Mouse (Mus musculus) ES-E14 (cell line): ENCODE results near the gene Ankrd13a. TPM values are rescaled to one million over a fixed set of nuclear protein-coding genes. Genes with fewer than 3 reads are reported as not detected.

Experiments used
- DNase-seq: peaks from one replicate; pipeline ENCODE4 v3.0.0-alpha.2; 2013; ENCODE audit warnings: low read depth, low spot score
- H3K27ac ChIP-seq: 2 replicates; pipeline ENCODE4 v1.5.1; 2012; ENCODE audit warnings: low read depth, mild to moderate bottlenecking, low read length, moderate library complexity, mixed read lengths; ENCODE audit not compliant: poor library complexity, insufficient read depth, severe bottlenecking
- H3K36me3 ChIP-seq: 2 replicates; pipeline ENCODE4 v1.6.1; 2012; ENCODE audit warnings: mild to moderate bottlenecking, low read length, moderate library complexity, mixed read lengths; ENCODE audit not compliant: control insufficient read depth, poor library complexity, insufficient read depth, severe bottlenecking
- H3K4me1 ChIP-seq, 2 experiments: fragments of 150-350 bp in 1 of 2; sonication (generic) in 1 of 2; 2 replicates each; pipeline ENCODE4 v1.6.1; 2012; ENCODE audit warnings: low read length in 2 of 2, mild to moderate bottlenecking in 1 of 2, mixed read lengths in 1 of 2; ENCODE audit not compliant: control insufficient read depth in 2 of 2, insufficient read depth in 2 of 2, poor library complexity in 1 of 2
- H3K4me3 ChIP-seq, 2 experiments: fragments of 150-350 bp in 1 of 2; sonication (generic) in 1 of 2; 2 replicates each; pipeline ENCODE4 v1.5.1; 2012; ENCODE audit warnings: low read length in 2 of 2, low read depth in 1 of 2, mild to moderate bottlenecking in 1 of 2, mixed read lengths in 1 of 2; ENCODE audit not compliant: insufficient read depth in 1 of 2, poor library complexity in 1 of 2, severe bottlenecking in 1 of 2
- H3K9ac ChIP-seq: 2 replicates; pipeline ENCODE4 v1.6.1; 2012; ENCODE audit warnings: low read depth, mild to moderate bottlenecking, low read length, mixed read lengths; ENCODE audit not compliant: poor library complexity, insufficient read depth, severe bottlenecking
- H3K9me3 ChIP-seq: fragments of 150-350 bp; sonication (generic); 2 replicates; pipeline ENCODE4 v1.6.1; 2012; ENCODE audit warnings: low read depth, mild to moderate bottlenecking, low read length; ENCODE audit not compliant: control insufficient read depth, insufficient read depth
- CHD2 ChIP-seq: IDR thresholded peaks from 2 replicates; pipeline ENCODE4 v1.6.1; 2014; ENCODE audit warnings: mild to moderate bottlenecking, low read depth, low read length, inconsistent platforms
- HCFC1 ChIP-seq: IDR thresholded peaks from 2 replicates; pipeline ENCODE4 v1.6.1; 2012; ENCODE audit warnings: low read length, inconsistent platforms, borderline replicate concordance; ENCODE audit not compliant: insufficient read depth
- MAFK ChIP-seq: IDR thresholded peaks from 2 replicates; pipeline ENCODE4 v1.6.1; 2014; ENCODE audit warnings: mild to moderate bottlenecking, low read depth, low read length, inconsistent platforms; ENCODE audit not compliant: insufficient read depth
- ZC3H11A ChIP-seq: IDR thresholded peaks from 2 replicates; pipeline ENCODE4 v1.6.1; 2012; ENCODE audit warnings: low read depth, mild to moderate bottlenecking, inconsistent platforms, low read length, borderline replicate concordance
- ZNF384 ChIP-seq: IDR thresholded peaks from 2 replicates; pipeline ENCODE4 v1.6.1; 2012; ENCODE audit warnings: low read depth, low read length, inconsistent platforms
- in situ Hi-C, 2 experiments: fragments of 600-800 bp; cut with MboI; formaldehyde crosslinking; loops; one replicate each; pipeline ENCODE4 v1.15.1; 2025; ENCODE audit warnings: low sequenced_read_pairs in 2 of 2, inconsistent platforms in 1 of 2; ENCODE audit not compliant: unreplicated experiment in 2 of 2
- total RNA-seq: library from RNA; depleted of rRNA; stranded (reverse); fragments of 300-350 nt; gene quantifications from 2 replicates; pipeline ENCODE4 v1.2.3, GENCODE M21; 2012

Gene Ankrd13a
- total RNA-seq, 1 experiment: 66.4 TPM

- Histone ChIP-seq H3K9ac (no peak overlapping the region), H3K4me3 (no peak overlapping the region), H3K27ac (no peak overlapping the region), H3K9me3 (no peaks in the 10 kb centered on the region), H3K36me3 (peaks cover 34% of the 10 kb centered on the region), H3K4me1 (peaks cover 0 to 9% of the 10 kb centered on the region in 2 experiments; a peak in 2 of 4 replicates)
- in situ Hi-C loops: no loop called here
- TF ChIP-seq HCFC1: no peak
- TF ChIP-seq ZNF384: no peak
- TF ChIP-seq ZC3H11A: no peak
- no peak for TF ChIP-seq CHD2
- TF ChIP-seq MAFK: no peak
- no peak for DNase-seq
These were observed 27.0 kb upstream of the Ankrd13a start for GRCm38 (mm10) chr5:114747521-114747920.

GRCm38 (mm10) chr5:114750325-114750724 lies 24.2 kb upstream of the Ankrd13a start:
- in situ Hi-C loops: no loop called here
- H3K27ac ChIP-seq: no peak overlapping the region
- TF ChIP-seq ZC3H11A (no peak), HCFC1 (no peak), CHD2 (no peak), ZNF384 (no peak), MAFK (no peak)
- no peak overlapping the region for H3K9ac ChIP-seq
- H3K4me3 ChIP-seq: no peak overlapping the region
- H3K36me3 ChIP-seq: peaks cover 30% of the 10 kb centered on the region
- no peaks in the 10 kb centered on the region for H3K9me3 ChIP-seq
- no peak for DNase-seq
- peaks cover 2 to 10% of the 10 kb centered on the region in 2 experiments; a peak in 3 of 4 replicates for H3K4me1 ChIP-seq

GRCm38 (mm10) chr5:114752397-114752796 lies 22.1 kb upstream of the Ankrd13a start:
- no peak overlapping the region for H3K4me3 ChIP-seq
- DNase-seq: no peak
- peak overlapping the region; percentile 17; the same call in 1 of the 2 replicates for H3K27ac ChIP-seq
- TF ChIP-seq HCFC1 (no peak), ZC3H11A (no peak), ZNF384 (no peak), MAFK (no peak), CHD2 (no peak)
- peaks cover 25% of the 10 kb centered on the region for H3K36me3 ChIP-seq
- in situ Hi-C loops: no loop called here
- H3K4me1 ChIP-seq: peaks cover 2 to 10% of the 10 kb centered on the region in 2 experiments; a peak in 3 of 4 replicates
- 0 out of 2 replicates have a peak overlapping the region, but pooled peaks have one; percentile 5 for H3K9ac ChIP-seq
- no peaks in the 10 kb centered on the region for H3K9me3 ChIP-seq

- Histone ChIP-seq H3K36me3 (peaks cover 23% of the 10 kb centered on the region), H3K9ac (no peak overlapping the region), H3K27ac (0 out of 2 replicates have a peak overlapping the region, but pooled peaks have one; percentile 14), H3K4me3 (no peak overlapping the region), H3K4me1 (peaks cover 2 to 10% of the 10 kb centered on the region in 2 experiments; a peak in 3 of 4 replicates), H3K9me3 (no peaks in the 10 kb centered on the region)
- in situ Hi-C loops: no loop called here
- DNase-seq: no peak
- TF ChIP-seq HCFC1 (no peak), MAFK (no peak)
These were observed 21.1 kb upstream of the Ankrd13a start for GRCm38 (mm10) chr5:114753384-114753783.
